Mouse (Mus musculus): ENCODE measurements around the gene Gtpbp8.

Gtpbp8 gene

GRCm38 (mm10) chr16:44725286-44726223 is 20.6 kb downstream of the Gtpbp8 start:
- peak; percentile 86 for DNase-seq (ENCODE audit: low read depth, low spot score)

GRCm38 (mm10) chr16:44724847-44725246 is 21.3 kb downstream of the Gtpbp8 start:
- peak; percentile 62 for DNase-seq (ENCODE audit: low read depth, low spot score)

- DNase-seq (ENCODE audit: low read depth, low spot score), result peak; percentile 86
These were observed 21.9 kb downstream of the Gtpbp8 start, which contains the start of gene Nepro for GRCm38 (mm10) chr16:44724083-44724787. Nepro (plus strand) TSS chr16:44724301.

- no peak for DNase-seq (ENCODE audit: low read depth, low spot score)
These were observed 23.5 kb downstream of the Gtpbp8 start for GRCm38 (mm10) chr16:44722666-44723065.

GRCm38 (mm10) chr16:44720518-44720917 is 25.6 kb downstream of the Gtpbp8 start:
- DNase-seq (ENCODE audit: low read depth, low spot score), result no peak

- no peak for DNase-seq (ENCODE audit: low read depth, low spot score)
These were observed 26.8 kb downstream of the Gtpbp8 start for GRCm38 (mm10) chr16:44719349-44719748.

- DNase-seq (ENCODE audit: low read depth, low spot score), result no peak
These were observed 28.3 kb downstream of the Gtpbp8 start for GRCm38 (mm10) chr16:44717838-44718237.

GRCm38 (mm10) chr16:44717141-44717634 is 29.0 kb downstream of the Gtpbp8 start:
- no peak for DNase-seq (ENCODE audit: low read depth, low spot score)

GRCm38 (mm10) chr16:44716305-44717140 is 29.6 kb downstream of the Gtpbp8 start:
- peak; percentile 41 for DNase-seq (ENCODE audit: low read depth, low spot score)

GRCm38 (mm10) chr16:44703458-44703857 is 42.7 kb downstream of the Gtpbp8 start:
- DNase-seq (ENCODE audit: low read depth, low spot score), result no peak

GRCm38 (mm10) chr16:44702272-44702671 is 43.9 kb downstream of the Gtpbp8 start:
- DNase-seq (ENCODE audit: low read depth, low spot score), result no peak

GRCm38 (mm10) chr16:44701155-44701554 is 45.0 kb downstream of the Gtpbp8 start:
- DNase-seq (ENCODE audit: low read depth, low spot score), result no peak

- DNase-seq (ENCODE audit: low read depth, low spot score), result no peak
These were observed 48.5 kb downstream of the Gtpbp8 start for GRCm38 (mm10) chr16:44697473-44698205.

GRCm38 (mm10) chr16:44695859-44696620 is 50.1 kb downstream of the Gtpbp8 start:
- no peak for DNase-seq (ENCODE audit: low read depth, low spot score)

GRCm38 (mm10) chr16:44695214-44695858 is 50.8 kb downstream of the Gtpbp8 start:
- DNase-seq (ENCODE audit: low read depth, low spot score), result no peak

- no peak for DNase-seq (ENCODE audit: low read depth, low spot score)
These were observed 52.5 kb downstream of the Gtpbp8 start for GRCm38 (mm10) chr16:44693695-44694094.

- DNase-seq (ENCODE audit: low read depth, low spot score), result no peak
These were observed 53.6 kb downstream of the Gtpbp8 start for GRCm38 (mm10) chr16:44692541-44692940.

- DNase-seq (ENCODE audit: low read depth, low spot score), result no peak
These were observed 54.5 kb downstream of the Gtpbp8 start for GRCm38 (mm10) chr16:44691561-44692141.

- DNase-seq (ENCODE audit: low read depth, low spot score), result no peak
These were observed 55.1 kb downstream of the Gtpbp8 start for GRCm38 (mm10) chr16:44691066-44691465.
